Mouse (Mus musculus): Measurements from ENCODE around the gene E130208F15Rik.

- TF ChIP-seq CTCF (IDR thresholded peaks at IDR 0.05) (0 out of 2 replicates have a peak, but pooled peaks have one; percentile 8), EP300 (IDR thresholded peaks at IDR 0.05) (no peak)
These were observed 41.4 kb upstream of the E130208F15Rik start, which contains the start of the genes Thap8 and Wdr62 for GRCm38 (mm10) chr7:30279951-30280669.

All from lung, postnatal 0 days (tissue).